Mouse (Mus musculus): ENCODE data around the gene Lsamp.

- TF ChIP-seq CTCF (IDR thresholded peaks at IDR 0.05; ENCODE audit: control insufficient read depth, insufficient read depth, insufficient replicate concordance, low read depth, low read length) (no peak), POLR2A (IDR thresholded peaks at IDR 0.05; ENCODE audit: control insufficient read depth, low read depth, low read length) (no peak)
Measured at GRCm38 (mm10) chr16:41835745-41836144, 1851.6 kb downstream of the Lsamp start.
